Mouse (Mus musculus): ENCODE measurements around the gene Prss44. TPM values are rescaled to one million over a fixed set of nuclear protein-coding genes. Genes with fewer than 3 reads are reported as not detected.
A peak's percentile ranks its signal among the peaks of the same experiment; 100 is the strongest.

Gene Prss44
- total and polyA plus RNA-seq, 2 experiments from 2014 or later = 0.10 TPM; not detected in 1

GRCm38 (mm10) chr9:110841438-110841837, 27.6 kb downstream of the Prss44 start:
- ATAC-seq (no peak), DNase-seq (ENCODE audit: low spot score) (no peak)
- no peak overlapping the region for H3K27ac ChIP-seq
- no peaks in the 10 kb centered on the region for H3K9me3 ChIP-seq (ENCODE audit: low read length)
- H3K4me1 ChIP-seq (ENCODE audit: insufficient read depth, low read length) = no peaks in the 10 kb centered on the region
- no peaks in the 10 kb centered on the region for H3K36me3 ChIP-seq (ENCODE audit: insufficient read depth, low read length)
- no peak overlapping the region for H3K9ac ChIP-seq (replicated peaks; ENCODE audit: low read length)
- no peaks in the 10 kb centered on the region for H3K27me3 ChIP-seq (ENCODE audit: insufficient read depth, low read length)
- TF ChIP-seq CTCF (IDR thresholded peaks at IDR 0.05; ENCODE audit: low read depth) = no peak
- H3K4me2 ChIP-seq (ENCODE audit: low read depth, low read length) = no peak overlapping the region
- WGBS = 89% methylated on average over 2 of the region's 2 CpGs
- H3K4me3 ChIP-seq (ENCODE audit: low read length) = no peak overlapping the region

GRCm38 (mm10) chr9:110844206-110844605, 30.4 kb downstream of the Prss44 start, which contains the start of gene Prss46:
Gene Prss46 (plus strand): TSS chr9:110844506.
- 87% methylated on average over 10 of the region's 10 CpGs for WGBS
- no peaks in the 10 kb centered on the region for H3K4me1 ChIP-seq (ENCODE audit: insufficient read depth, low read length)
- ATAC-seq (no peak), DNase-seq (ENCODE audit: low spot score) (no peak)
- no peak within 1 kb of the TSS for H3K4me2 ChIP-seq (ENCODE audit: low read depth, low read length)
- no peaks in the 10 kb centered on the region for H3K9me3 ChIP-seq (ENCODE audit: low read length)
- H3K27me3 ChIP-seq (ENCODE audit: insufficient read depth, low read length) = no peaks in the 10 kb centered on the region
- no peak within 1 kb of the TSS for H3K4me3 ChIP-seq (ENCODE audit: low read length)
- H3K36me3 ChIP-seq (ENCODE audit: insufficient read depth, low read length) = no peaks in the 10 kb centered on the region
- H3K27ac ChIP-seq = no peak within 1 kb of the TSS
- no peak for TF ChIP-seq CTCF (IDR thresholded peaks at IDR 0.05; ENCODE audit: low read depth)
- H3K9ac ChIP-seq (replicated peaks; ENCODE audit: low read length) = no peak within 1 kb of the TSS

GRCm38 (mm10) chr9:110849162-110849561, 35.4 kb downstream of the Prss44 start:
- Histone ChIP-seq H3K9me3 (ENCODE audit: low read length) (no peaks in the 10 kb centered on the region), H3K27ac (no peak overlapping the region), H3K36me3 (ENCODE audit: insufficient read depth, low read length) (no peaks in the 10 kb centered on the region), H3K4me2 (ENCODE audit: low read depth, low read length) (no peak overlapping the region), H3K4me3 (ENCODE audit: low read length) (no peak overlapping the region), H3K9ac (replicated peaks; ENCODE audit: low read length) (no peak overlapping the region), H3K27me3 (ENCODE audit: insufficient read depth, low read length) (no peaks in the 10 kb centered on the region), H3K4me1 (ENCODE audit: insufficient read depth, low read length) (no peaks in the 10 kb centered on the region)
- no peak for ATAC-seq
- DNase-seq (ENCODE audit: low spot score) = no peak
- WGBS = 67% methylated on average over 7 of the region's 7 CpGs
- TF ChIP-seq CTCF (IDR thresholded peaks at IDR 0.05; ENCODE audit: low read depth) = no peak

DNA sequence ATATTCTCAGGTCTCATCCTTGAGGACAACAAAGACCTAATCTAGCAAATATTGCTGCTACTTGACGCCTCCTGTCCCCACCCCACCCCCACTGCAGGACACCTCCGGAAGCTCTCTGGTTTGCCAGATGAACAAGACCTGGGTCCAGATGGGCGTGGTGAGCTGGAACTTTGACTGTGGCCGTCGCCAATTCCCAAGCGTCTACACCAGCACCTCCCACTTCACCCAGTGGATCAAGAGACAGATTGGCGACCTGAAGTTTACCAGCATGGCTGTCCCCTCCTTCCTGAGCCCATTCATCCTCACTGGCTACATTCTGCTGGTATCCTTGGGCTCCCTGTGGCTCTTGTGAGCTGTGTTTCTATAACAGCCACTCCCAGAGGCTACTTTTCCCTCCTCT, 42.1 kb downstream of the Prss44 start:
- H3K27ac ChIP-seq = no peak overlapping the region
- H3K9me3 ChIP-seq (ENCODE audit: low read length) = no peaks in the 10 kb centered on the region
- no peak for DNase-seq (ENCODE audit: low spot score)
- H3K36me3 ChIP-seq (ENCODE audit: insufficient read depth, low read length) = no peaks in the 10 kb centered on the region
- H3K4me3 ChIP-seq (ENCODE audit: low read length) = no peak overlapping the region
- H3K4me1 ChIP-seq (ENCODE audit: insufficient read depth, low read length) = no peaks in the 10 kb centered on the region
- WGBS = 81% methylated on average over 7 of the region's 7 CpGs
- no peak overlapping the region for H3K4me2 ChIP-seq (ENCODE audit: low read depth, low read length)
- no peak for ATAC-seq
- no peaks in the 10 kb centered on the region for H3K27me3 ChIP-seq (ENCODE audit: insufficient read depth, low read length)
- no peak for TF ChIP-seq CTCF (IDR thresholded peaks at IDR 0.05; ENCODE audit: low read depth)
- no peak overlapping the region for H3K9ac ChIP-seq (replicated peaks; ENCODE audit: low read length)

DNA sequence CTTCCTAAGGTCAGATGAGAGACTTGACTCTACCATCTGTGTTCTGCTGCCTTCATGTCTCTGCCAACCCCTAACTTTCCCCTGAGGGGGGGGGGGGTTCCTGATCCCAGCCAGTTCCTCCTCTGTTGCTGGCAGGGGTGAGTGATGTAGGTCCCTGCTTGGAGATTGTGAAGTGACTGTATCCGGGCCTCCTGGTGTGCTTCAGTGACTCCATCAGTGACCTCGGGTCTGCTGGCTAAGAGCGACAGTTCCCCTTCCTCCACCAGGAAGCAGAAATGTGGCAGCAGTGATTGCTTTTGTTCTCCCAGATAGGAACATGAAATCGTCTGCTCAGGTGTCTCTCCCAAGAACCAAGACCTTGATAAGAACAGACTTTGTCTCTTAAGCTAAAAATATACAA, 43.1 kb downstream of the Prss44 start:
- Histone ChIP-seq H3K27me3 (ENCODE audit: insufficient read depth, low read length) (no peaks in the 10 kb centered on the region), H3K4me1 (ENCODE audit: insufficient read depth, low read length) (no peaks in the 10 kb centered on the region), H3K4me2 (ENCODE audit: low read depth, low read length) (no peak overlapping the region), H3K36me3 (ENCODE audit: insufficient read depth, low read length) (no peaks in the 10 kb centered on the region), H3K27ac (no peak overlapping the region), H3K4me3 (ENCODE audit: low read length) (no peak overlapping the region), H3K9ac (replicated peaks; ENCODE audit: low read length) (no peak overlapping the region), H3K9me3 (ENCODE audit: low read length) (no peaks in the 10 kb centered on the region)
- no peak for ATAC-seq
- no peak for DNase-seq (ENCODE audit: low spot score)
- WGBS = 62% methylated on average over 4 of the region's 4 CpGs
- no peak for TF ChIP-seq CTCF (IDR thresholded peaks at IDR 0.05; ENCODE audit: low read depth)

GRCm38 (mm10) chr9:110857781-110858472, 44.1 kb downstream of the Prss44 start, which contains the start of gene Prss50:
Gene Prss50 (plus strand): TSS chr9:110857967.
- H3K9ac ChIP-seq (replicated peaks; ENCODE audit: low read length) = no peak within 1 kb of the TSS; the same call in 1 of the 2 replicates
- ATAC-seq = 0 out of 2 replicates have a peak, but pooled peaks have one; percentile 18
- H3K9me3 ChIP-seq (ENCODE audit: low read length) = no peaks in the 10 kb centered on the region
- 10% methylated on average over 43 of the region's 50 CpGs for WGBS
- H3K36me3 ChIP-seq (ENCODE audit: insufficient read depth, low read length) = no peaks in the 10 kb centered on the region
- peak within 1 kb of the TSS; percentile 52 for H3K4me2 ChIP-seq (ENCODE audit: low read depth, low read length)
- peak within 1 kb of the TSS; percentile 24 for H3K4me3 ChIP-seq (ENCODE audit: low read length)
- H3K4me1 ChIP-seq (ENCODE audit: insufficient read depth, low read length) = no peaks in the 10 kb centered on the region
- H3K27ac ChIP-seq = no peak within 1 kb of the TSS
- TF ChIP-seq CTCF (IDR thresholded peaks at IDR 0.05; ENCODE audit: low read depth) = peak; percentile 61
- peak; percentile 52 for DNase-seq (ENCODE audit: low spot score)
- no peaks in the 10 kb centered on the region for H3K27me3 ChIP-seq (ENCODE audit: insufficient read depth, low read length)

- TF ChIP-seq CTCF (IDR thresholded peaks at IDR 0.05; ENCODE audit: low read depth) = no peak
- WGBS = 61% methylated on average over 5 of the region's 5 CpGs
- ATAC-seq = no peak
These were observed 44.7 kb downstream of the Prss44 start for GRCm38 (mm10) chr9:110858523-110858922.

More at GRCm38 (mm10) chr9:110858523-110858922, 44.7 kb downstream of the Prss44 start:
- Histone ChIP-seq H3K4me3 (ENCODE audit: low read length) (no peak overlapping the region), H3K9me3 (ENCODE audit: low read length) (no peaks in the 10 kb centered on the region), H3K9ac (replicated peaks; ENCODE audit: low read length) (no peak overlapping the region), H3K4me1 (ENCODE audit: insufficient read depth, low read length) (no peaks in the 10 kb centered on the region), H3K36me3 (ENCODE audit: insufficient read depth, low read length) (no peaks in the 10 kb centered on the region), H3K27ac (no peak overlapping the region), H3K4me2 (ENCODE audit: low read depth, low read length) (no peak overlapping the region), H3K27me3 (ENCODE audit: insufficient read depth, low read length) (no peaks in the 10 kb centered on the region)
- no peak for DNase-seq (ENCODE audit: low spot score)

Measured in hindbrain, postnatal 0 days (tissue).